8 mouse cellular contexts compared by ENCODE assay signal in genomic region chr10:100015370-100016325, GRCm38 (mm10). TPM values are rescaled to one million over a fixed set of nuclear protein-coding genes. Genes with fewer than 3 reads are reported as not detected.
DNase-seq lines count a peak whose midpoint lies in the region; ATAC-seq lines count a peak whose summit lies in the region.

Kitl (plus strand) TSS chr10:100015630.

- H3K4me1 ChIP-seq in embryonic facial prominence, embryonic 13.5 days: peaks cover 16% of the 10 kb centered on the region
- peaks cover 11% of the 10 kb centered on the region for H3K4me1 ChIP-seq in midbrain, embryonic 16.5 days (ENCODE audit: control insufficient read depth, insufficient read depth, low read length)
- peaks cover 24% of the 10 kb centered on the region for H3K4me1 ChIP-seq in stomach, embryonic 16.5 days (ENCODE audit: control insufficient read depth, insufficient read depth, low read length)

- ATAC-seq in embryonic facial prominence, embryonic 13.5 days (ENCODE audit: insufficient number of reproducible peaks, insufficient read depth, low FRiP score, low TSS enrichment, low read depth): peak; percentile 73
- peak; percentile 88 for ATAC-seq in midbrain, embryonic 16.5 days
- ATAC-seq in stomach, embryonic 16.5 days (ENCODE audit: insufficient read depth, low FRiP score): peak; percentile 93

- peak within 1 kb of the TSS; percentile 61 for H3K4me3 ChIP-seq in embryonic facial prominence, embryonic 13.5 days
- H3K4me3 ChIP-seq in midbrain, embryonic 16.5 days (ENCODE audit: low read depth, low read length): peak within 1 kb of the TSS; percentile 78
- H3K4me3 ChIP-seq in stomach, embryonic 16.5 days (replicated peaks; ENCODE audit: low read length): peak within 1 kb of the TSS; percentile 91

- DNase-seq in layer of hippocampus, adult 11-12 months (ENCODE audit: low spot score): peak; percentile 41
- no peak for DNase-seq in layer of hippocampus, adult 9-10 months (ENCODE audit: low spot score)
- peak; percentile 82 to 91 for DNase-seq in heart, adult 9 months (ENCODE audit: low spot score in 2 of 2)
- peak; percentile 75 for DNase-seq in kidney, adult 9 months
- DNase-seq in liver: peak; percentile 78

- H3K27ac ChIP-seq in embryonic facial prominence, embryonic 13.5 days: peak within 1 kb of the TSS; percentile 58
- peak within 1 kb of the TSS; percentile 75 for H3K27ac ChIP-seq in midbrain, embryonic 16.5 days (ENCODE audit: low read length)
- H3K27ac ChIP-seq in stomach, embryonic 16.5 days (ENCODE audit: low read length): peak within 1 kb of the TSS; percentile 93

- H3K9ac ChIP-seq in embryonic facial prominence, embryonic 13.5 days: peak within 1 kb of the TSS; percentile 77
- peak within 1 kb of the TSS; percentile 76 for H3K9ac ChIP-seq in midbrain, embryonic 16.5 days (ENCODE audit: low read depth, low read length)
- H3K9ac ChIP-seq in stomach, embryonic 16.5 days (ENCODE audit: low read length): peak within 1 kb of the TSS; percentile 92

- under 1% methylated on average over 70 of the region's 70 CpGs for WGBS in embryonic facial prominence, embryonic 13.5 days
- under 1% methylated on average over 68 of the region's 70 CpGs for WGBS in midbrain, embryonic 16.5 days
- under 1% methylated on average over 66 of the region's 70 CpGs for WGBS in stomach, embryonic 16.5 days

- H3K36me3 ChIP-seq in embryonic facial prominence, embryonic 13.5 days: no peaks in the 10 kb centered on the region
- no peaks in the 10 kb centered on the region for H3K36me3 ChIP-seq in midbrain, embryonic 16.5 days (ENCODE audit: control insufficient read depth, insufficient read depth, low read length)
- no peaks in the 10 kb centered on the region for H3K36me3 ChIP-seq in stomach, embryonic 16.5 days (ENCODE audit: control insufficient read depth, insufficient read depth, low read length)

- H3K27me3 ChIP-seq in embryonic facial prominence, embryonic 13.5 days: peaks cover 42% of the 10 kb centered on the region
- peaks cover 37% of the 10 kb centered on the region for H3K27me3 ChIP-seq in midbrain, embryonic 16.5 days (ENCODE audit: control insufficient read depth, insufficient read depth, low read depth, low read length)
- H3K27me3 ChIP-seq in stomach, embryonic 16.5 days (ENCODE audit: control insufficient read depth, insufficient read depth, low read length): no peaks in the 10 kb centered on the region

- H3K4me2 ChIP-seq in embryonic facial prominence, embryonic 13.5 days: peak within 1 kb of the TSS; percentile 97
- H3K4me2 ChIP-seq in midbrain, embryonic 16.5 days (ENCODE audit: low read length): peak within 1 kb of the TSS; percentile 95
- H3K4me2 ChIP-seq in stomach, embryonic 16.5 days (ENCODE audit: low read depth, low read length): peak within 1 kb of the TSS; percentile 61

- no peaks in the 10 kb centered on the region for H3K9me3 ChIP-seq in embryonic facial prominence, embryonic 13.5 days
- H3K9me3 ChIP-seq in midbrain, embryonic 16.5 days (replicated peaks; ENCODE audit: control insufficient read depth, low read length, poor library complexity, severe bottlenecking): no peaks in the 10 kb centered on the region
- H3K9me3 ChIP-seq in stomach, embryonic 16.5 days (replicated peaks; ENCODE audit: control insufficient read depth, low read length): no peaks in the 10 kb centered on the region

RNA-seq across cellular contexts. Expression of gene Kitl, which starts in this region (rescaled TPM):
- 14.4 and 15.1 TPM in 2 replicates for polyA plus RNA-seq in embryonic facial prominence, embryonic 13.5 days (2015; fragmentation: Nextera tagmentation; extraction: Ambion mirVana)
- 67.0 and 99.2 TPM in 2 replicates for polyA plus RNA-seq in midbrain, embryonic 16.5 days (2015; fragmentation: Nextera tagmentation; extraction: Ambion mirVana)
- polyA plus RNA-seq in stomach, embryonic 16.5 days (2015; fragmentation: Nextera tagmentation; extraction: Ambion mirVana): 35.9 and 36.8 TPM in 2 replicates
